Mouse (Mus musculus): ENCODE results near the gene Ypel3. TPM values are rescaled to one million over a fixed set of nuclear protein-coding genes. Genes with fewer than 3 reads are reported as not detected.

The Ypel3 gene
- polyA plus RNA-seq, 1 experiment from 2014 or later: 218 TPM

- peaks cover 27% of the 10 kb centered on the region for H3K4me1 ChIP-seq (ENCODE audit: control insufficient read depth, insufficient read depth, low read length)
- H3K27me3 ChIP-seq (ENCODE audit: control insufficient read depth, insufficient read depth, low read length): no peaks in the 10 kb centered on the region
- peak overlapping the region; percentile 91 for H3K27ac ChIP-seq (replicated peaks; ENCODE audit: low read depth, low read length)
- 7% methylated on average over 10 of the region's 10 CpGs for WGBS
- DNase-seq (peak; percentile 46), ATAC-seq (ENCODE audit: low FRiP score, low TSS enrichment) (peak; percentile 16; the same call in 1 of the 2 replicates)
- peak overlapping the region; percentile 67 for H3K4me3 ChIP-seq (replicated peaks; ENCODE audit: low read depth, low read length)
- peak overlapping the region; percentile 66 for H3K4me2 ChIP-seq (ENCODE audit: low read length)
- no peaks in the 10 kb centered on the region for H3K9me3 ChIP-seq (ENCODE audit: control insufficient read depth, low read length)
- peak overlapping the region; percentile 73 for H3K9ac ChIP-seq (replicated peaks; ENCODE audit: low read length)
- peaks cover 17% of the 10 kb centered on the region for H3K36me3 ChIP-seq (ENCODE audit: control insufficient read depth, insufficient read depth, low read length)
These were observed 47.2 kb downstream of the Ypel3 start for GRCm38 (mm10) chr7:126823940-126824339.

- H3K9ac ChIP-seq (replicated peaks; ENCODE audit: low read length): peak overlapping the region; percentile 14; the same call in 1 of the 2 replicates
- H3K36me3 ChIP-seq (ENCODE audit: control insufficient read depth, insufficient read depth, low read length): peaks cover 23% of the 10 kb centered on the region
- peak overlapping the region; percentile 66 for H3K4me2 ChIP-seq (ENCODE audit: low read length)
- no peak for DNase-seq
- 24% methylated on average over 8 of the region's 8 CpGs for WGBS
- H3K27me3 ChIP-seq (ENCODE audit: control insufficient read depth, insufficient read depth, low read length): no peaks in the 10 kb centered on the region
- no peak for ATAC-seq (ENCODE audit: low FRiP score, low TSS enrichment)
- no peaks in the 10 kb centered on the region for H3K9me3 ChIP-seq (ENCODE audit: control insufficient read depth, low read length)
- peaks cover 27% of the 10 kb centered on the region for H3K4me1 ChIP-seq (ENCODE audit: control insufficient read depth, insufficient read depth, low read length)
- no peak overlapping the region for H3K27ac ChIP-seq (replicated peaks; ENCODE audit: low read depth, low read length)
- peak overlapping the region; percentile 67; the same call in 1 of the 2 replicates for H3K4me3 ChIP-seq (replicated peaks; ENCODE audit: low read depth, low read length)
These were observed 48.6 kb downstream of the Ypel3 start for GRCm38 (mm10) chr7:126825403-126825802.

DNA sequence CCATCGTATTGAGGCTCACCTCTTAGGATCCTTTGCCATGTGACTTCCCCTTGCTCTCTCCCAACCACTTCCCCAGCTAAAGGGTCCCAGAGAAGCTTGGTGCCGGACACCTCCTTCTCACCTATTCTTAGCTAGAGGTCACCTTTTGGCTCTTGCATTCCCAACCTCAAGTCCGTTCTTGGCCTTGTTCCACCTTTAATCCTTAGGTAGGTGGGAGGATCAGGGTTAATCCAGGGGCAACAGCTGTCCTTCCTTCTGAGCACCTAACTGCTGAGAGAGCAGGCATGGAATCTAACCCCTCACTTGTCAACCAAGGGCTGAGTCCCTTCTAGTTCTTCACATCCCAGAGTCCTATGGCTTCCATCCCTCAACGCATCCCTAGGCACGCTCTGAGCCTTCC is 49.2 kb downstream of the Ypel3 start:
- DNase-seq (no peak), ATAC-seq (ENCODE audit: low FRiP score, low TSS enrichment) (no peak)
- no peaks in the 10 kb centered on the region for H3K9me3 ChIP-seq (ENCODE audit: control insufficient read depth, low read length)
- H3K27ac ChIP-seq (replicated peaks; ENCODE audit: low read depth, low read length): no peak overlapping the region
- peaks cover 27% of the 10 kb centered on the region for H3K4me1 ChIP-seq (ENCODE audit: control insufficient read depth, insufficient read depth, low read length)
- peaks cover 28% of the 10 kb centered on the region for H3K36me3 ChIP-seq (ENCODE audit: control insufficient read depth, insufficient read depth, low read length)
- peak overlapping the region; percentile 66 for H3K4me2 ChIP-seq (ENCODE audit: low read length)
- no peaks in the 10 kb centered on the region for H3K27me3 ChIP-seq (ENCODE audit: control insufficient read depth, insufficient read depth, low read length)
- no peak overlapping the region; the same call in 1 of the 2 replicates for H3K9ac ChIP-seq (replicated peaks; ENCODE audit: low read length)
- H3K4me3 ChIP-seq (replicated peaks; ENCODE audit: low read depth, low read length): no peak overlapping the region
- 81% methylated on average over 5 of the region's 5 CpGs for WGBS

Other genes with a start within 250 kb of the Ypel3 start
- 171 and 174 TPM in 2 replicates for gene Eif3c, start 210.5 kb upstream of the Ypel3 start, polyA plus RNA-seq (2014; fragmentation: Nextera tagmentation; extraction: Ambion mirVana)
- 0.28 and 0.55 TPM in 2 replicates for gene Apobr, start 192.0 kb upstream of the Ypel3 start, polyA plus RNA-seq (2014; fragmentation: Nextera tagmentation; extraction: Ambion mirVana)
- gene Cln3, start 191.1 kb upstream of the Ypel3 start, polyA plus RNA-seq (2014; fragmentation: Nextera tagmentation; extraction: Ambion mirVana): 26.5 and 27.7 TPM in 2 replicates
- not detected in 2 replicates for gene Il27, start 182.0 kb upstream of the Ypel3 start, polyA plus RNA-seq (2014; fragmentation: Nextera tagmentation; extraction: Ambion mirVana)
- 0.84 and 5.8 TPM in 2 replicates for gene Nupr1, start 146.1 kb upstream of the Ypel3 start, polyA plus RNA-seq (2014; fragmentation: Nextera tagmentation; extraction: Ambion mirVana)
- 64.6 and 71.3 TPM in 2 replicates for gene Sgf29, start 127.6 kb upstream of the Ypel3 start, polyA plus RNA-seq (2014; fragmentation: Nextera tagmentation; extraction: Ambion mirVana)
- gene Sult1a1, start 100.5 kb upstream of the Ypel3 start, polyA plus RNA-seq (2014; fragmentation: Nextera tagmentation; extraction: Ambion mirVana): 0.38 and 2.6 TPM in 2 replicates
- gene Bola2, start 81.6 kb upstream of the Ypel3 start, polyA plus RNA-seq (2014; fragmentation: Nextera tagmentation; extraction: Ambion mirVana): 128 and 164 TPM in 2 replicates
- gene Slx1b, start 81.2 kb upstream of the Ypel3 start, polyA plus RNA-seq (2014; fragmentation: Nextera tagmentation; extraction: Ambion mirVana): 10.6 and 13.7 TPM in 2 replicates
- 95.0 and 115 TPM in 2 replicates for gene Coro1a, start 69.2 kb upstream of the Ypel3 start, polyA plus RNA-seq (2014; fragmentation: Nextera tagmentation; extraction: Ambion mirVana)
- 78.4 and 110 TPM in 2 replicates for gene Mapk3, start 17.4 kb upstream of the Ypel3 start, polyA plus RNA-seq (2014; fragmentation: Nextera tagmentation; extraction: Ambion mirVana)
- gene Gdpd3, start 10.6 kb upstream of the Ypel3 start, polyA plus RNA-seq (2014; fragmentation: Nextera tagmentation; extraction: Ambion mirVana): 2.0 and 3.4 TPM in 2 replicates
- 0.22 and 0.24 TPM in 2 replicates for gene Tbx6, start 4.5 kb downstream of the Ypel3 start, polyA plus RNA-seq (2014; fragmentation: Nextera tagmentation; extraction: Ambion mirVana)
- 210 and 212 TPM in 2 replicates for gene Ppp4c, start 15.5 kb downstream of the Ypel3 start, polyA plus RNA-seq (2014; fragmentation: Nextera tagmentation; extraction: Ambion mirVana)
- gene Fam57b, start 20.7 kb downstream of the Ypel3 start, polyA plus RNA-seq (2014; fragmentation: Nextera tagmentation; extraction: Ambion mirVana): 51.6 and 72.4 TPM in 2 replicates
- gene 4930451I11Rik, start 54.7 kb downstream of the Ypel3 start, polyA plus RNA-seq (2014; fragmentation: Nextera tagmentation; extraction: Ambion mirVana): not detected in 2 replicates
- gene Doc2a, start 70.5 kb downstream of the Ypel3 start, polyA plus RNA-seq (2014; fragmentation: Nextera tagmentation; extraction: Ambion mirVana): 9.7 and 15.3 TPM in 2 replicates
- 8.0 and 12.8 TPM in 2 replicates for gene Hirip3, start 85.0 kb downstream of the Ypel3 start, polyA plus RNA-seq (2014; fragmentation: Nextera tagmentation; extraction: Ambion mirVana)
- gene Ino80e, start 85.4 kb downstream of the Ypel3 start, polyA plus RNA-seq (2014; fragmentation: Nextera tagmentation; extraction: Ambion mirVana): 93.5 and 95.8 TPM in 2 replicates
- gene Taok2, start 107.7 kb downstream of the Ypel3 start, polyA plus RNA-seq (2014; fragmentation: Nextera tagmentation; extraction: Ambion mirVana): 39.0 and 39.5 TPM in 2 replicates
- gene Tmem219, start 146.0 kb downstream of the Ypel3 start, polyA plus RNA-seq (2014; fragmentation: Nextera tagmentation; extraction: Ambion mirVana): 29.2 and 34.9 TPM in 2 replicates
- 98.6 and 106 TPM in 2 replicates for gene Kctd13, start 151.9 kb downstream of the Ypel3 start, polyA plus RNA-seq (2014; fragmentation: Nextera tagmentation; extraction: Ambion mirVana)
- gene Asphd1, start 172.6 kb downstream of the Ypel3 start, polyA plus RNA-seq (2014; fragmentation: Nextera tagmentation; extraction: Ambion mirVana): 6.5 and 7.0 TPM in 2 replicates
- 59.1 and 66.9 TPM in 2 replicates for gene Sez6l2, start 173.6 kb downstream of the Ypel3 start, polyA plus RNA-seq (2014; fragmentation: Nextera tagmentation; extraction: Ambion mirVana)
- gene Cdipt, start 199.0 kb downstream of the Ypel3 start, polyA plus RNA-seq (2014; fragmentation: Nextera tagmentation; extraction: Ambion mirVana): 101 and 106 TPM in 2 replicates
- gene Cdiptos, start 199.1 kb downstream of the Ypel3 start, polyA plus RNA-seq (2014; fragmentation: Nextera tagmentation; extraction: Ambion mirVana): 1.1 and 1.3 TPM in 2 replicates
- 1.7 and 3.1 TPM in 2 replicates for gene Mvp, start 237.7 kb downstream of the Ypel3 start, polyA plus RNA-seq (2014; fragmentation: Nextera tagmentation; extraction: Ambion mirVana)
- not detected in 2 replicates for gene Pagr1b, start 239.5 kb downstream of the Ypel3 start, polyA plus RNA-seq (2014; fragmentation: Nextera tagmentation; extraction: Ambion mirVana)
- 21.2 and 38.3 TPM in 2 replicates for gene Pagr1a, start 240.4 kb downstream of the Ypel3 start, polyA plus RNA-seq (2014; fragmentation: Nextera tagmentation; extraction: Ambion mirVana)
- gene Gm42742, start 244.1 kb downstream of the Ypel3 start, polyA plus RNA-seq (2014; fragmentation: Nextera tagmentation; extraction: Ambion mirVana): 53.4 and 64.6 TPM in 2 replicates
- 21.8 and 28.9 TPM in 2 replicates for gene Prrt2, start 244.3 kb downstream of the Ypel3 start, polyA plus RNA-seq (2014; fragmentation: Nextera tagmentation; extraction: Ambion mirVana)

Measured in midbrain, embryonic 14.5 days (tissue).